Mouse (Mus musculus): ENCODE data around the gene Coro1a. TPM values are rescaled to one million over a fixed set of nuclear protein-coding genes. Genes with fewer than 3 reads are reported as not detected.

Coro1a gene
- total and polyA plus RNA-seq, 3 experiments = 203 to 349 (median 312) TPM

DNA sequence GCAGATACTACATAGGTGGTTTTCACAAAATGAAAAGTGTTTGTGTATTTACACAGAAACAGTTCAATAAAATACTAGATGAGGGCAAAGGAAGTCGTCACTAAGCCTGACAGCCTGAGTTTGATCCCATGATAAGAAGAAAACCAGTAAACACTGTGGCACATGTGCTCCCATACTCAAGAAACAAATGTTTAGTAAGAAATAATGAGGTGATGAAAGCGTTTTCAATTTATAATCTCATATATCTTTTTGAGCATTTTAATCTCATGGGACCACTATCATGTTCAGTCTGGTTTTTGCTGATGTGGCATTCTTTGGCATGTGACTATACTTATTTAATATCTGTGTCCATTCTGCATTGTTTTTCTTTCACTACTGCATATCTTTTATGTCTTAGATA is 53.6 kb downstream of the Coro1a start:
- Histone ChIP-seq H3K4me3 (replicated peaks in 1 of 3; ENCODE audit: low read depth in 2 of 3, low read length in 2 of 3, poor library complexity in 1 of 3) (no peak overlapping the region), H3K9ac (ENCODE audit: insufficient read depth, low read depth) (no peak overlapping the region), H3K4me1 (ENCODE audit: control insufficient read depth in 1 of 2, insufficient read depth in 2 of 2) (peaks cover 2 to 46% of the 10 kb centered on the region in 2 experiments; a peak in 2 of 4 replicates), H3K36me3 (replicated peaks in 1 of 2; ENCODE audit: control insufficient read depth in 1 of 2, insufficient read depth in 1 of 2, low read length in 1 of 2) (peaks cover 0 to 29% of the 10 kb centered on the region in 2 experiments), H3K27me3 (replicated peaks) (no peaks in the 10 kb centered on the region), H3K27ac (ENCODE audit: insufficient read depth, low read depth) (no peak overlapping the region), H3K79me2 (replicated peaks; ENCODE audit: control insufficient read depth, extremely low read depth, insufficient read depth, poor library complexity, severe bottlenecking) (peaks cover 12% of the 10 kb centered on the region), H3K4me2 (ENCODE audit: insufficient read depth, low read depth, poor library complexity, severe bottlenecking) (no peak overlapping the region), H3K9me3 (replicated peaks; ENCODE audit: low read length) (no peaks in the 10 kb centered on the region)
- in situ Hi-C loops (cut with MboI; ENCODE audit: low pct_ligation_motif_present, low pct_unique_long_range_greater_than_20kb, low sequenced_read_pairs) (no loop called here), dilution Hi-C loops (cut with MboI; ENCODE audit: extremely low pct_ligation_motif_present, extremely low pct_unique_long_range_greater_than_20kb, low sequenced_read_pairs) (no loop called here)
- DNase-seq (ENCODE audit: extremely low read depth) = no peak
- TF ChIP-seq RAD21 (IDR thresholded peaks at IDR 0.05; ENCODE audit: low read depth, low read length) (no peak), POLR2A (IDR thresholded peaks at IDR 0.05; ENCODE audit: low read depth, low read length) (no peak), MAFK (IDR thresholded peaks at IDR 0.05; ENCODE audit: insufficient replicate concordance, low read length) (peak; percentile 86)

DNA sequence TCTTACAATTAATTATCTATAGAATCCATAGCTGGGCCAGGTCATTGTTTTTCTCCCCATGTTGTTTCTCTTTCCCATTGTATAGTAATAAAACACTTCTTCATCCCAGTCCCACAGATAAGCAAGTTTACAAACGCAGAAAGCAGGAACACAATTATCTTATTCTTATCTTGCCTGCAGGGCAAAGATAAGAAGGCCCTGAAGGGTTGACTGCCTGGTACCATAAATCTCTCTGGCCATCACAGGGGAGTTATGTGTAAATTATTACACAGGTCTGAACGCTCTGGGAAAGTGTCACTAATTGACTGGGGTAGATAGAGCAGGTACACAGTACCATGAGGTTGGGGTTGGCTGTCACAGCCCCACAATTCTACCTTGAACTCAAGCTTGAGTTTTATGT is 56.7 kb downstream of the Coro1a start:
- Histone ChIP-seq H3K4me2 (ENCODE audit: insufficient read depth, low read depth, poor library complexity, severe bottlenecking) (no peak overlapping the region), H3K9ac (ENCODE audit: insufficient read depth, low read depth) (no peak overlapping the region), H3K27ac (ENCODE audit: insufficient read depth, low read depth) (no peak overlapping the region)

More for the DNA sequence above, 56.7 kb downstream of the Coro1a start:
- peaks cover 0 to 17% of the 10 kb centered on the region in 2 experiments for H3K36me3 ChIP-seq (replicated peaks in 1 of 2; ENCODE audit: control insufficient read depth in 1 of 2, insufficient read depth in 1 of 2, low read length in 1 of 2)
- H3K4me1 ChIP-seq (ENCODE audit: control insufficient read depth in 1 of 2, insufficient read depth in 2 of 2) = peaks cover 9 to 64% of the 10 kb centered on the region in 2 experiments
- TF ChIP-seq HCFC1 (IDR thresholded peaks at IDR 0.05; ENCODE audit: low read depth, low read length) (no peak), JUN (IDR thresholded peaks at IDR 0.05; ENCODE audit: insufficient read depth, low read depth, low read length) (no peak), IRF4 (IDR thresholded peaks at IDR 0.05; ENCODE audit: low read depth, low read length) (no peak), BHLHE40 (IDR thresholded peaks at IDR 0.05; ENCODE audit: low read depth, low read length) (no peak), RAD21 (IDR thresholded peaks at IDR 0.05; ENCODE audit: low read depth, low read length) (no peak), MAFK (IDR thresholded peaks at IDR 0.05; ENCODE audit: insufficient replicate concordance, low read length) (no peak), SMC3 (IDR thresholded peaks at IDR 0.05; ENCODE audit: low read depth, low read length) (no peak)
- H3K4me3 ChIP-seq (replicated peaks in 1 of 3; ENCODE audit: low read depth in 2 of 3, low read length in 2 of 3, poor library complexity in 1 of 3) = no peak overlapping the region
- no peak for DNase-seq (ENCODE audit: extremely low read depth)
- no peaks in the 10 kb centered on the region for H3K9me3 ChIP-seq (replicated peaks; ENCODE audit: low read length)
- dilution Hi-C loops (cut with MboI; ENCODE audit: extremely low pct_ligation_motif_present, extremely low pct_unique_long_range_greater_than_20kb, low sequenced_read_pairs) (no loop called here), in situ Hi-C loops (cut with MboI; ENCODE audit: low pct_ligation_motif_present, low pct_unique_long_range_greater_than_20kb, low sequenced_read_pairs) (no loop called here)
- H3K79me2 ChIP-seq (replicated peaks; ENCODE audit: control insufficient read depth, extremely low read depth, insufficient read depth, poor library complexity, severe bottlenecking) = peaks cover 5% of the 10 kb centered on the region
- no peaks in the 10 kb centered on the region for H3K27me3 ChIP-seq (replicated peaks)

Other genes starting within 250 kb of the Coro1a start
Only the 20 nearest of the 28 such genes appear.
- gene Eif3c, start 141.4 kb downstream of the Coro1a start, total RNA-seq (2012; rRNA removed) = 246 and 276 TPM in 2 replicates
- gene Eif3c, start 141.4 kb downstream of the Coro1a start, total RNA-seq (2014; rRNA removed) = 194 and 202 TPM in 2 replicates
- gene Eif3c, start 141.4 kb downstream of the Coro1a start, polyA plus RNA-seq (2012; ENCODE audit: insufficient read length, low read depth) = 330 and 348 TPM in 2 replicates
- gene Apobr, start 122.8 kb downstream of the Coro1a start, total RNA-seq (2012; rRNA removed) = 1.3 and 1.8 TPM in 2 replicates
- gene Apobr, start 122.8 kb downstream of the Coro1a start, total RNA-seq (2014; rRNA removed) = 1.5 and 1.6 TPM in 2 replicates
- gene Apobr, start 122.8 kb downstream of the Coro1a start, polyA plus RNA-seq (2012; ENCODE audit: insufficient read length, low read depth) = 9.7 and 10.1 TPM in 2 replicates
- gene Cln3, start 122.0 kb downstream of the Coro1a start, total RNA-seq (2012; rRNA removed) = 20.7 and 21.9 TPM in 2 replicates
- gene Cln3, start 122.0 kb downstream of the Coro1a start, total RNA-seq (2014; rRNA removed) = 19.1 and 19.2 TPM in 2 replicates
- gene Cln3, start 122.0 kb downstream of the Coro1a start, polyA plus RNA-seq (2012; ENCODE audit: insufficient read length, low read depth) = 46.2 and 47.2 TPM in 2 replicates
- not detected in 2 replicates for gene Il27, start 112.8 kb downstream of the Coro1a start, total RNA-seq (2012; rRNA removed)
- not detected in 2 replicates for gene Il27, start 112.8 kb downstream of the Coro1a start, total RNA-seq (2014; rRNA removed)
- 0.31 TPM in 1 of 2 replicates, not detected in the other for gene Il27, start 112.8 kb downstream of the Coro1a start, polyA plus RNA-seq (2012; ENCODE audit: insufficient read length, low read depth)
- gene Nupr1, start 76.9 kb downstream of the Coro1a start, total RNA-seq (2012; rRNA removed) = 4.9 and 13.9 TPM in 2 replicates
- gene Nupr1, start 76.9 kb downstream of the Coro1a start, total RNA-seq (2014; rRNA removed) = 5.5 and 6.4 TPM in 2 replicates
- 12.5 and 13.5 TPM in 2 replicates for gene Nupr1, start 76.9 kb downstream of the Coro1a start, polyA plus RNA-seq (2012; ENCODE audit: insufficient read length, low read depth)
- gene Sgf29, start 58.5 kb downstream of the Coro1a start, total RNA-seq (2012; rRNA removed) = 45.9 and 55.6 TPM in 2 replicates
- 20.5 and 31.7 TPM in 2 replicates for gene Sgf29, start 58.5 kb downstream of the Coro1a start, total RNA-seq (2014; rRNA removed)
- gene Sgf29, start 58.5 kb downstream of the Coro1a start, polyA plus RNA-seq (2012; ENCODE audit: insufficient read length, low read depth) = 70.0 and 71.7 TPM in 2 replicates
- gene Sult1a1, start 31.4 kb downstream of the Coro1a start, total RNA-seq (2012; rRNA removed) = 0.17 and 0.34 TPM in 2 replicates
- 0.80 and 0.87 TPM in 2 replicates for gene Sult1a1, start 31.4 kb downstream of the Coro1a start, total RNA-seq (2014; rRNA removed)
- gene Sult1a1, start 31.4 kb downstream of the Coro1a start, polyA plus RNA-seq (2012; ENCODE audit: insufficient read length, low read depth) = 0.87 and 1.4 TPM in 2 replicates
- gene Bola2, start 12.4 kb downstream of the Coro1a start, total RNA-seq (2012; rRNA removed) = 136 and 155 TPM in 2 replicates
- gene Bola2, start 12.4 kb downstream of the Coro1a start, total RNA-seq (2014; rRNA removed) = 60.4 and 72.8 TPM in 2 replicates
- gene Bola2, start 12.4 kb downstream of the Coro1a start, polyA plus RNA-seq (2012; ENCODE audit: insufficient read length, low read depth) = 341 and 353 TPM in 2 replicates
- 5.0 and 5.6 TPM in 2 replicates for gene Slx1b, start 12.0 kb downstream of the Coro1a start, total RNA-seq (2012; rRNA removed)
- gene Slx1b, start 12.0 kb downstream of the Coro1a start, total RNA-seq (2014; rRNA removed) = 4.4 and 4.7 TPM in 2 replicates
- gene Slx1b, start 12.0 kb downstream of the Coro1a start, polyA plus RNA-seq (2012; ENCODE audit: insufficient read length, low read depth) = 5.6 and 8.3 TPM in 2 replicates
- gene Mapk3, start 51.8 kb upstream of the Coro1a start, total RNA-seq (2012; rRNA removed) = 13.2 and 25.3 TPM in 2 replicates
- 20.3 and 22.4 TPM in 2 replicates for gene Mapk3, start 51.8 kb upstream of the Coro1a start, total RNA-seq (2014; rRNA removed)
- gene Mapk3, start 51.8 kb upstream of the Coro1a start, polyA plus RNA-seq (2012; ENCODE audit: insufficient read length, low read depth) = 38.9 and 48.5 TPM in 2 replicates
- 1.0 and 1.5 TPM in 2 replicates for gene Gdpd3, start 58.5 kb upstream of the Coro1a start, total RNA-seq (2012; rRNA removed)
- 0.63 and 1.3 TPM in 2 replicates for gene Gdpd3, start 58.5 kb upstream of the Coro1a start, total RNA-seq (2014; rRNA removed)
- 1.6 and 2.2 TPM in 2 replicates for gene Gdpd3, start 58.5 kb upstream of the Coro1a start, polyA plus RNA-seq (2012; ENCODE audit: insufficient read length, low read depth)
- 13.9 and 38.9 TPM in 2 replicates for gene Ypel3, start 69.2 kb upstream of the Coro1a start, total RNA-seq (2012; rRNA removed)
- gene Ypel3, start 69.2 kb upstream of the Coro1a start, total RNA-seq (2014; rRNA removed) = 26.0 and 33.9 TPM in 2 replicates
- 40.5 and 44.0 TPM in 2 replicates for gene Ypel3, start 69.2 kb upstream of the Coro1a start, polyA plus RNA-seq (2012; ENCODE audit: insufficient read length, low read depth)
- gene Tbx6, start 73.7 kb upstream of the Coro1a start, total RNA-seq (2012; rRNA removed) = 15.2 and 15.8 TPM in 2 replicates
- gene Tbx6, start 73.7 kb upstream of the Coro1a start, total RNA-seq (2014; rRNA removed) = 12.3 and 12.8 TPM in 2 replicates
- gene Tbx6, start 73.7 kb upstream of the Coro1a start, polyA plus RNA-seq (2012; ENCODE audit: insufficient read length, low read depth) = 29.2 and 31.5 TPM in 2 replicates
- gene Ppp4c, start 84.7 kb upstream of the Coro1a start, total RNA-seq (2012; rRNA removed) = 201 and 213 TPM in 2 replicates
- gene Ppp4c, start 84.7 kb upstream of the Coro1a start, total RNA-seq (2014; rRNA removed) = 175 and 195 TPM in 2 replicates
- 161 and 168 TPM in 2 replicates for gene Ppp4c, start 84.7 kb upstream of the Coro1a start, polyA plus RNA-seq (2012; ENCODE audit: insufficient read length, low read depth)
- 0.30 TPM in 1 of 2 replicates, not detected in the other for gene Fam57b, start 89.9 kb upstream of the Coro1a start, total RNA-seq (2012; rRNA removed)
- gene Fam57b, start 89.9 kb upstream of the Coro1a start, total RNA-seq (2014; rRNA removed) = not detected in 2 replicates
- gene Fam57b, start 89.9 kb upstream of the Coro1a start, polyA plus RNA-seq (2012; ENCODE audit: insufficient read length, low read depth) = not detected in 2 replicates
- not detected in 2 replicates for gene 4930451I11Rik, start 123.9 kb upstream of the Coro1a start, total RNA-seq (2012; rRNA removed)
- not detected in 2 replicates for gene 4930451I11Rik, start 123.9 kb upstream of the Coro1a start, total RNA-seq (2014; rRNA removed)
- not detected in 2 replicates for gene 4930451I11Rik, start 123.9 kb upstream of the Coro1a start, polyA plus RNA-seq (2012; ENCODE audit: insufficient read length, low read depth)
- 1.9 and 3.4 TPM in 2 replicates for gene Doc2a, start 139.6 kb upstream of the Coro1a start, total RNA-seq (2012; rRNA removed)
- gene Doc2a, start 139.6 kb upstream of the Coro1a start, total RNA-seq (2014; rRNA removed) = not detected in 2 replicates
- gene Doc2a, start 139.6 kb upstream of the Coro1a start, polyA plus RNA-seq (2012; ENCODE audit: insufficient read length, low read depth) = not detected in 2 replicates
- gene Hirip3, start 154.2 kb upstream of the Coro1a start, total RNA-seq (2012; rRNA removed) = 70.9 and 103 TPM in 2 replicates
- 42.4 and 44.7 TPM in 2 replicates for gene Hirip3, start 154.2 kb upstream of the Coro1a start, total RNA-seq (2014; rRNA removed)
- gene Hirip3, start 154.2 kb upstream of the Coro1a start, polyA plus RNA-seq (2012; ENCODE audit: insufficient read length, low read depth) = 190 and 267 TPM in 2 replicates
- gene Ino80e, start 154.6 kb upstream of the Coro1a start, total RNA-seq (2012; rRNA removed) = 73.9 and 109 TPM in 2 replicates
- gene Ino80e, start 154.6 kb upstream of the Coro1a start, total RNA-seq (2014; rRNA removed) = 73.6 and 78.4 TPM in 2 replicates
- 216 and 243 TPM in 2 replicates for gene Ino80e, start 154.6 kb upstream of the Coro1a start, polyA plus RNA-seq (2012; ENCODE audit: insufficient read length, low read depth)
- 28.5 and 29.0 TPM in 2 replicates for gene Taok2, start 176.9 kb upstream of the Coro1a start, total RNA-seq (2012; rRNA removed)
- 13.6 and 15.3 TPM in 2 replicates for gene Taok2, start 176.9 kb upstream of the Coro1a start, total RNA-seq (2014; rRNA removed)
- gene Taok2, start 176.9 kb upstream of the Coro1a start, polyA plus RNA-seq (2012; ENCODE audit: insufficient read length, low read depth) = 32.2 and 33.0 TPM in 2 replicates